Mouse (Mus musculus) liver, embryonic 14.5 days (tissue): ENCODE data around the gene Cenpx.

Source experiments
- CTCF ChIP-seq: IDR thresholded peaks from 2 replicates; pipeline ENCODE4 v1.5.1; 2016; ENCODE audit warnings: antibody characterized with exemption, low read depth, control low read depth
- EP300 ChIP-seq: IDR thresholded peaks from 2 replicates; pipeline ENCODE4 v1.6.1; 2016; ENCODE audit warnings: antibody characterized with exemption, low read depth

DNA sequence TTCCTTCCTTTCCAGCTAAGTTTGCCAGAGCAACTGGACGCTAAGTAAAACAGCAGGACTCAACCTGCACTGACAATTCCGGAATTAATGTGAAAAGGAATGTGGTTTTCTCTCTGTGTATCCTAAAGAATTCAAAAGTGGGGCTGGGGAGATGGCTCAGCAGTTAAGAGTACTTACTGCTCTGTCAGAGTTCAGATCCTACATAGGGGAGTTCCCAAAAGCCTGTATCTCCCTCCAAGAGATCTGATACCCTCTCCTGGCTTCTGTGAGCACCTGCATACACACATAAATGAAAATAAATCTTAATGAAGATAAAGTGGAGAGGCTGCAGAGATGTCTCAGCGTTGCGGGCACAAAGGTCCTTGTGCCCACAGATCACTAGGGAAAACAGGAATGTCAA lies 38.1 kb upstream of the Cenpx start:
- TF ChIP-seq CTCF = no peak
- TF ChIP-seq EP300 = no peak
